Mouse (Mus musculus) C2C12 (cell line): ENCODE measurements around the gene Me1.

Experiments
- CEBPB ChIP-seq: IDR thresholded peaks from one replicate; pipeline ENCODE4 v1.6.1; 2011; ENCODE audit warnings: low read depth, mild to moderate bottlenecking, control low read depth, moderate library complexity
- CTCF ChIP-seq: IDR thresholded peaks from one replicate; pipeline ENCODE4 v1.5.1; 2011; ENCODE audit not compliant: control insufficient read depth, insufficient read depth, insufficient read length
- FOSL1 ChIP-seq: IDR thresholded peaks from one replicate; pipeline ENCODE4 v1.8.0; 2011; ENCODE audit warnings: mild to moderate bottlenecking, low read length; ENCODE audit not compliant: poor library complexity, insufficient read depth, severe bottlenecking
- MAX ChIP-seq: IDR thresholded peaks from one replicate; pipeline ENCODE4 v1.6.1; 2011; ENCODE audit warnings: mild to moderate bottlenecking, control low read depth
- MYOD1 ChIP-seq: IDR thresholded peaks from one replicate; pipeline ENCODE4 v1.6.1; 2011; ENCODE audit warnings: low read depth; ENCODE audit not compliant: control insufficient read depth, insufficient read length
- MYOG ChIP-seq: IDR thresholded peaks from one replicate; pipeline ENCODE4 v1.6.1; 2011; ENCODE audit not compliant: control insufficient read depth, insufficient read length; ENCODE audit errors: extremely low read depth
- USF1 ChIP-seq: IDR thresholded peaks from one replicate; pipeline ENCODE4 v1.6.1; 2011; ENCODE audit warnings: low read depth, mild to moderate bottlenecking, control low read depth, moderate library complexity

GRCm38 (mm10) chr9:86544559-86544958 lies 151.2 kb downstream of the Me1 start:
- TF ChIP-seq CTCF (no peak), USF1 (no peak), CEBPB (no peak), MYOD1 (no peak), FOSL1 (no peak), MYOG (no peak), MAX (no peak)
